Mouse (Mus musculus) heart, embryonic 11.5 days (tissue): ENCODE measurements around the gene Rab31. TPM values are rescaled to one million over a fixed set of nuclear protein-coding genes. Genes with fewer than 3 reads are reported as not detected.

Experiments
- ATAC-seq: fragments of 200-750 bp; cut with Nextera tagmentation; replicated peaks from 2 replicates; pipeline ENCODE4 v1.8.0; 2017; ENCODE audit warnings: moderate library complexity; ENCODE audit not compliant: insufficient number of reproducible peaks, low FRiP score, low TSS enrichment
- H3K27ac ChIP-seq: fragments of 300-500 bp; sonication (generic); 2 replicates; pipeline ENCODE4 v1.5.1; 2014; ENCODE audit warnings: mild to moderate bottlenecking, low read depth, low read length
- H3K27me3 ChIP-seq: fragments of 300-500 bp; sonication (generic); 2 replicates; pipeline ENCODE4 v1.6.1; 2014; ENCODE audit warnings: mild to moderate bottlenecking, low read length, mixed read lengths; ENCODE audit not compliant: control insufficient read depth, insufficient read depth
- H3K36me3 ChIP-seq: fragments of 300-500 bp; sonication (generic); 2 replicates; pipeline ENCODE4 v1.6.1; 2014; ENCODE audit warnings: mild to moderate bottlenecking, low read length, moderate library complexity, mixed read lengths; ENCODE audit not compliant: control insufficient read depth, insufficient read depth
- H3K4me1 ChIP-seq: fragments of 300-500 bp; sonication (generic); 2 replicates; pipeline ENCODE4 v1.6.1; 2014; ENCODE audit warnings: low read length; ENCODE audit not compliant: control insufficient read depth, insufficient read depth
- H3K4me2 ChIP-seq: fragments of 300-500 bp; sonication (generic); 2 replicates; pipeline ENCODE4 v1.6.1; 2014; ENCODE audit warnings: mild to moderate bottlenecking, moderate library complexity
- H3K4me3 ChIP-seq: fragments of 300-500 bp; sonication (generic); 2 replicates; pipeline ENCODE4 v1.5.1; 2014; ENCODE audit warnings: low read depth, low read length
- H3K9ac ChIP-seq: fragments of 300-500 bp; sonication (generic); 2 replicates; pipeline ENCODE4 v1.6.1; 2014; ENCODE audit warnings: mild to moderate bottlenecking, low read depth, low read length, moderate library complexity
- H3K9me3 ChIP-seq: fragments of 300-500 bp; sonication (generic); replicated peaks from 2 replicates; pipeline ENCODE4 v1.6.1; 2016; ENCODE audit warnings: low read length; ENCODE audit not compliant: control insufficient read depth
- WGBS: fragments of 180-500 bp; shearing (Covaris S2); extraction: QIAGEN DNeasy Blood & Tissue Kit; methylation state at CpG from one replicate; pipeline ENCODE4 v1.1.7; 2014; ENCODE audit not compliant: insufficient replicate concordance; 5-methylcytosine and 5-hydroxymethylcytosine counted together
- polyA plus RNA-seq: library from polyadenylated mRNA; unstranded; fragments of >200 nt; fragmentation: Nextera tagmentation; extraction: Ambion mirVana; gene quantifications from 2 replicates; pipeline ENCODE4 v1.2.1, GENCODE M21; 2014

The Rab31 gene
- polyA plus RNA-seq, 1 experiment from 2014 or later = 33.2 TPM

DNA sequence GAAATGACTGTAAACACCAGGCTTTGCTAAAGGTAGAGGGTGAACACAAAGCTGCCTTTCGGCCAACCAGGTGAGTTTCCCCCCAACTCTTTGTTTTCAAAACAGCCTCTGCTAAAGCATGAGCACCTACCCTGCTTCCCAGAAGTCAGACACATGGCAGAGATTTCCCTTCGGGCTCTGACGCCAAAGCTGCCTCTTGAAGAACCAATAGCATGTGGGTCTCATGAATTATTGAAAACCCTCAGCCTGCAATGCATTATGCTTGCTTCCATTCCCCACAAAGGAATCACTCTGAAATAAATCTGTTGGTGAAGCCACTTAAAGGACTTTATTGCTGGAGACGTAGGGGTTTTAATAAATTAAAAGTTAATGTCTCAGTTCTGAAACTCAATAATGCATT lies 72.5 kb downstream of the Rab31 start:
- 81% methylated on average over 4 of the region's 4 CpGs for WGBS
- H3K9ac ChIP-seq = no peak overlapping the region
- H3K9me3 ChIP-seq = no peaks in the 10 kb centered on the region
- H3K4me1 ChIP-seq = no peaks in the 10 kb centered on the region
- no peak overlapping the region for H3K27ac ChIP-seq
- no peaks in the 10 kb centered on the region for H3K27me3 ChIP-seq
- H3K4me3 ChIP-seq = no peak overlapping the region
- H3K36me3 ChIP-seq = no peaks in the 10 kb centered on the region
- ATAC-seq = no peak
- H3K4me2 ChIP-seq = no peak overlapping the region

- H3K4me2 ChIP-seq = no peak overlapping the region
- WGBS = 86% methylated on average over 12 of the region's 12 CpGs
- H3K27me3 ChIP-seq = no peaks in the 10 kb centered on the region
- H3K4me1 ChIP-seq = no peaks in the 10 kb centered on the region
- H3K9ac ChIP-seq = no peak overlapping the region
- H3K36me3 ChIP-seq = no peaks in the 10 kb centered on the region
- H3K4me3 ChIP-seq = no peak overlapping the region
- ATAC-seq = no peak
- no peak overlapping the region for H3K27ac ChIP-seq
- no peaks in the 10 kb centered on the region for H3K9me3 ChIP-seq
Measured at GRCm38 (mm10) chr17:65697791-65698463, 74.6 kb downstream of the Rab31 start.

GRCm38 (mm10) chr17:65696939-65697338 lies 75.6 kb downstream of the Rab31 start:
- H3K27ac ChIP-seq = no peak overlapping the region
- no peak overlapping the region for H3K9ac ChIP-seq
- no peaks in the 10 kb centered on the region for H3K9me3 ChIP-seq
- H3K27me3 ChIP-seq = no peaks in the 10 kb centered on the region
- H3K4me2 ChIP-seq = no peak overlapping the region
- ATAC-seq = no peak
- H3K4me1 ChIP-seq = no peaks in the 10 kb centered on the region
- no peaks in the 10 kb centered on the region for H3K36me3 ChIP-seq
- 90% methylated on average over 13 of the region's 13 CpGs for WGBS
- H3K4me3 ChIP-seq = no peak overlapping the region

DNA sequence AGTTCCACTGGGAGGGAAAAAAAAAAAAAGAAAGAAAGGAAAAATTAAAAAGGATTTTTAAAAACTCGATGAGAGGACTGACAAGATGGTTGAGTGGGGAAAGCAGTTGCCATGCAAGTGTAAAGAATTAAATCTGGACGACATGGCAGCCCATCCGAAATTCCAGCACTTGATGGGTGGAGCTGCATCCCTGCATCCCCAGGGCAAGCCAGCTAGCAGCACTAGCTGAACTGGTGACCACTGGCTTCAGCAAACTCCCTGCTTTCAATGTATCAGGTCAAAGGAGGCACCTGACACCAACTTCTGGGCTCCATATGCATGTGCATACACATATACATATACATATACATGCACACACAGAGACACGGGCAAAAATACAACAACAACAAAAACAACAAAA lies 80.3 kb downstream of the Rab31 start:
- ATAC-seq = no peak
- 72% methylated on average over 4 of the region's 4 CpGs for WGBS
- Histone ChIP-seq H3K4me2 (no peak overlapping the region), H3K4me3 (no peak overlapping the region), H3K4me1 (no peaks in the 10 kb centered on the region), H3K9me3 (no peaks in the 10 kb centered on the region), H3K27me3 (no peaks in the 10 kb centered on the region), H3K36me3 (peaks cover 6% of the 10 kb centered on the region; the same call in 1 of the 2 replicates), H3K27ac (no peak overlapping the region), H3K9ac (no peak overlapping the region)

GRCm38 (mm10) chr17:65683731-65684130 lies 88.8 kb downstream of the Rab31 start:
- WGBS = 61% methylated on average over 2 of the region's 2 CpGs
- no peak overlapping the region for H3K9ac ChIP-seq

DNA sequence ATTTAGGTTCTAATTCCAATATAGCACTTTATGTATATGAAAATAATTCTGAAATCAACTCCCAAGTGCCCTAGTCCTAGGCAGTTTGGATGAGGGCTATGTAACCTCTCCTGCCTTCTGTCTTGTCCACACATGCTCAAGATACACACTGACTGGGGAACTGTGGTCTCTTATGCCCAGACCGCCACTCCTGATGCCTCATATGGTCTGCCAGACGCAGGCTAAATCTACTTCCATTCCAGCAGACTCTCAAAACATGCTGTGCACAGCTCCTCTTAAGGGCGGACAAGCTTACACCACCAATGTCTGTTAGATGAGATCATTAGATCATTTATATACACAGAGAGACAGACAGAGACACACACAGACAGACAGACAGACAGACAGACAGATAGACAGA lies 89.2 kb downstream of the Rab31 start:
- Histone ChIP-seq H3K4me2 (no peak overlapping the region), H3K9me3 (no peaks in the 10 kb centered on the region), H3K4me3 (no peak overlapping the region), H3K9ac (no peak overlapping the region), H3K27ac (no peak overlapping the region), H3K36me3 (no peaks in the 10 kb centered on the region), H3K27me3 (no peaks in the 10 kb centered on the region), H3K4me1 (peaks cover 9% of the 10 kb centered on the region)
- WGBS = 70% methylated on average over 3 of the region's 3 CpGs
- ATAC-seq = no peak; the same call in 1 of the 2 replicates

More at GRCm38 (mm10) chr17:65683731-65684130, 88.8 kb downstream of the Rab31 start:
- Histone ChIP-seq H3K4me3 (no peak overlapping the region), H3K27ac (no peak overlapping the region), H3K27me3 (no peaks in the 10 kb centered on the region), H3K36me3 (no peaks in the 10 kb centered on the region), H3K4me2 (no peak overlapping the region), H3K9me3 (no peaks in the 10 kb centered on the region), H3K4me1 (peaks cover 9% of the 10 kb centered on the region)
- ATAC-seq = no peak

DNA sequence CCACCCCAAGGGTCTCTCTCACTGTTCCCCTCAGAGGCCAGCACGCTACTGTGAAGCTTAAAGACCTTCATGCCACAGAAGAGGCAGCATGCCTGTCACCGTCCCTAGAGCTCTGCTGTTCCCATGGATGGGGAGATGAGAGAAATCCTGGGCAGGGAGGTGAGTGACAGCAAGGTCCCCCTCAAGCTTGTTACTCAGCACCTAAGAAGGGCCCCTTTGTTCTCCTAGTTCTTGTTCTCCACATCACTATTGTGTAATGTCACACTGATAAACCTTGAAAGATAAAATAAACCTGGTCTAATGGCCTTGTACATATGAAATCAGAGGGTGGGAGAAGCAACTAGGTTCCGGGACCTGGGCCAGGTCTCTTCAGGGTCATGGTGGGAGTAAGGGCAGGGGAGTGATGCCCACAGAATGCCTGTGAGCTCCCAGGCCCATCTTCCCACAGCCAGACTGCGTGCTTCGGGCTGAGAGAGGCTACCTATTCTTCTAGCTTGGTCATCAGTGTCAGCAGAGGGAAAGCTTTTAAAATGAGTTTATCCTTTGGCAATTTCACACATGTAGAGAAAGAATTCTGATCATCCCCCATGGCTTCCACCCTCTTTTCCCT lies 90.4 kb downstream of the Rab31 start:
- Histone ChIP-seq H3K4me1 (peaks cover 9% of the 10 kb centered on the region), H3K4me3 (no peak overlapping the region), H3K9me3 (no peaks in the 10 kb centered on the region), H3K27ac (no peak overlapping the region), H3K36me3 (no peaks in the 10 kb centered on the region), H3K27me3 (no peaks in the 10 kb centered on the region), H3K9ac (no peak overlapping the region), H3K4me2 (no peak overlapping the region)
- no peak for ATAC-seq
- WGBS = 59% methylated on average over 5 of the region's 5 CpGs

DNA sequence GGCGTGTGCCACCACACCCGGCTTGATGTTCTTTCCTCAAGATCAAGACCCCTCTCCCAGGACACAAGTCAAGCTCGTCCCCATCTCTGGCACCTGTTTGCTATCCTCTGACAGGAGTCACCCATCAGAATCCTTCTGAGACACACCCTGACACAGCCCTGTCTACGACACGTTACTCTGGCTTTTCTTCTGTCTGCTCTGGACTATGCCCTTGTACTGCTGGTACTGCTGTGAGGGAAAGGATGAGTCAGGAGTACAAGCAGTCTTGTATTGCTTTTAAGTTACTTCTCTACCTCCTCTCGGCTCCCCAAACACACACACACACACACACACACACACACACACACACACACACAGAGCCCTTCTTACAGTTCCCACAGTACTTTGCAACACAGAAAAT lies 91.0 kb downstream of the Rab31 start:
- no peak overlapping the region for H3K4me2 ChIP-seq
- H3K9ac ChIP-seq = no peak overlapping the region
- no peak for ATAC-seq
- peaks cover 9% of the 10 kb centered on the region for H3K4me1 ChIP-seq
- H3K36me3 ChIP-seq = no peaks in the 10 kb centered on the region
- H3K9me3 ChIP-seq = no peaks in the 10 kb centered on the region
- H3K27ac ChIP-seq = no peak overlapping the region
- 67% methylated on average over 6 of the region's 6 CpGs for WGBS
- H3K4me3 ChIP-seq = no peak overlapping the region
- no peaks in the 10 kb centered on the region for H3K27me3 ChIP-seq
